Mouse (Mus musculus) left cerebral cortex, postnatal 25 days (tissue): ENCODE measurements at regions not wholly inside any gene's neighbourhood (a gene's known extent, or its start where the extent isn't known, plus 50 kb on each side); places are given as distances from the start of the nearest gene placed in this dataset.

Experiments used
- DNase-seq, 2 experiments: peaks; one replicate each; pipeline ENCODE4 v3.0.0; 2022; ENCODE audit warnings: low spot score in 2 of 2, mixed read lengths in 1 of 2
- intact Hi-C: fragments of 180-260 bp; cut with DNase I; formaldehyde crosslinking; loops from one replicate; pipeline ENCODE4 v1.15.1; 2025

GRCm38 (mm10) chr2:50809823-50810222, 339.1 kb downstream of the Rnd3 start:
- intact Hi-C loops = no loop called here

GRCm38 (mm10) chr2:50807162-50807960, 341.6 kb downstream of the Rnd3 start:
- intact Hi-C loops = no loop called here
- DNase-seq = no peak

More at GRCm38 (mm10) chr2:50809823-50810222, 339.1 kb downstream of the Rnd3 start:
- no peak for DNase-seq

- intact Hi-C loops = no loop called here
These were observed 343.3 kb downstream of the Rnd3 start for GRCm38 (mm10) chr2:50805645-50806044.

GRCm38 (mm10) chr2:50796087-50796486, 352.8 kb downstream of the Rnd3 start:
- no peak for DNase-seq
- intact Hi-C loops = no loop called here

More at GRCm38 (mm10) chr2:50805645-50806044, 343.3 kb downstream of the Rnd3 start:
- no peak for DNase-seq

GRCm38 (mm10) chr2:50793616-50794015, 355.3 kb downstream of the Rnd3 start:
- peak in 1 of 2 experiments; percentile 27 for DNase-seq

GRCm38 (mm10) chr2:50793067-50793466, 355.8 kb downstream of the Rnd3 start:
- intact Hi-C loops = no loop called here
- DNase-seq = no peak

More at GRCm38 (mm10) chr2:50793616-50794015, 355.3 kb downstream of the Rnd3 start:
- intact Hi-C loops = no loop called here

- intact Hi-C loops = no loop called here
These were observed 359.8 kb downstream of the Rnd3 start for GRCm38 (mm10) chr2:50789051-50789651.

GRCm38 (mm10) chr2:50772101-50772500, 376.8 kb downstream of the Rnd3 start:
- intact Hi-C loops = no loop called here
- no peak for DNase-seq

More at GRCm38 (mm10) chr2:50789051-50789651, 359.8 kb downstream of the Rnd3 start:
- no peak for DNase-seq

GRCm38 (mm10) chr2:50759016-50759415, 389.9 kb downstream of the Rnd3 start:
- intact Hi-C loops = no loop called here
- DNase-seq = no peak

GRCm38 (mm10) chr2:50757837-50758541, 390.9 kb downstream of the Rnd3 start:
- intact Hi-C loops = no loop called here
- DNase-seq = no peak

- no peak for DNase-seq
- intact Hi-C loops = no loop called here
These were observed 393.1 kb downstream of the Rnd3 start for GRCm38 (mm10) chr2:50755616-50756450.

GRCm38 (mm10) chr2:50755160-50755559, 393.8 kb downstream of the Rnd3 start:
- intact Hi-C loops = no loop called here
- no peak for DNase-seq

GRCm38 (mm10) chr2:50752408-50752807, 396.5 kb downstream of the Rnd3 start:
- intact Hi-C loops = no loop called here
- DNase-seq = no peak

GRCm38 (mm10) chr2:50750799-50751198, 398.1 kb downstream of the Rnd3 start:
- intact Hi-C loops = no loop called here

GRCm38 (mm10) chr2:50744625-50745214, 404.2 kb downstream of the Rnd3 start:
- intact Hi-C loops = no loop called here
- no peak for DNase-seq

More at GRCm38 (mm10) chr2:50750799-50751198, 398.1 kb downstream of the Rnd3 start:
- no peak for DNase-seq

GRCm38 (mm10) chr2:50743785-50744258, 405.1 kb downstream of the Rnd3 start:
- intact Hi-C loops = no loop called here

GRCm38 (mm10) chr2:50742421-50742820, 406.5 kb downstream of the Rnd3 start:
- intact Hi-C loops = no loop called here
- DNase-seq = no peak

More at GRCm38 (mm10) chr2:50743785-50744258, 405.1 kb downstream of the Rnd3 start:
- DNase-seq = no peak

GRCm38 (mm10) chr2:50741337-50741736, 407.6 kb downstream of the Rnd3 start:
- no peak for DNase-seq
- intact Hi-C loops = no loop called here

GRCm38 (mm10) chr2:50739599-50739979, 409.3 kb downstream of the Rnd3 start:
- intact Hi-C loops = no loop called here

More at GRCm38 (mm10) chr2:50739599-50739979, 409.3 kb downstream of the Rnd3 start:
- DNase-seq = no peak
